In the genomic region with DNA sequence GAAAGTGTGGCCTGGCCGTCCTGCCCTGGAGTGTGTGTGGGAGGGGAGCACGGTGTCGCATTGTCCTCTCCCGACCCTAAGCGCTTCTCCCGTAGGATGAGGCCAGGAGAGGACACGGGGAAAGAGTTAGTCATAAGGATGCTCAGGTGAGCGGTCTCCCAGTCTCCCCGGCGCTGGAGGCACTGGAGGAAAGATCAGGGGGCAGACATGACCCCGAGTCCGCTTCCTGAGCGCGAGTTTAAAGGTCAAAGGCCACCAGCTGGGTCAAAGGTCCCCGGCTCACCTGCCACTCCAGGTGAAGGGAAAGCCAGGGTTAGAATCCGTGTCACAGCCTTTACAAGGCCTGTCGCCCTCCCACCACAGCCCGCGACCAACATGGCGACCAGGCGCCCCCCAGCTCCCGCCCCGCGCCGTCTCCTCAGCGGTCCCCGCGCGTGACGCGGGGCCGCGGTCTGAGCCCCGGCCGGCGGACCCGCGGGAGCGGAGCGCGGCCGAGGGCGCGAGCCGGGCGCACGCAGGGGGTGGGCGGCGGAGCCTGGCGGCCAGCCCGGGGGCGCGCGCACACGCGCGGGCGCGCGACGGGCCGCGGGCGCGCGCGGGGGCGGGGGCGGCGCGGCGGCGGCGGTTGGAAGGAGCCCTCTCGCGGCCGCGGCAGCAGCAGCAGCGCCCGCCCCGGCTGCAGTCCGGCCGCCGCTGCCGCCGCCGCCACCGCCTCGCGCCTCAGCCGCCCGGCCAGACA, we compare ENCODE assay signal across 8 mouse cellular contexts. TPM values are rescaled to one million over a fixed set of nuclear protein-coding genes. Genes with fewer than 3 reads are reported as not detected.
A peak's percentile ranks its signal among the peaks of the same experiment; 100 is the strongest.
DNase-seq lines count a peak whose midpoint lies in the region; ATAC-seq lines count a peak whose summit lies in the region.

A gene (plus strand): TSS at position 594 of the 739 bp plus-strand sequence.

- peak; percentile 74 for DNase-seq in R1 (ENCODE audit: low read depth, low spot score)
- peak; percentile 81 to 83 for DNase-seq in cerebellum, postnatal 14 days
- DNase-seq in frontal cortex, postnatal 36 days (ENCODE audit: low spot score in 2 of 2): peak; percentile 61 to 63
- peak; percentile 75 for DNase-seq in hindbrain, embryonic 14.5 days (ENCODE audit: low spot score)
- DNase-seq in left cerebral cortex, adult 8-10 months (ENCODE audit: low spot score in 2 of 2): peak; percentile 65
- DNase-seq in right cerebral cortex, adult 2 months (ENCODE audit: low spot score in 2 of 2): peak; percentile 64
- peak; percentile 80 for DNase-seq in yolk sac, embryonic 10.5 days (ENCODE audit: low spot score)

- ATAC-seq in hindbrain, embryonic 14.5 days (ENCODE audit: low FRiP score): peak; percentile 91
- ATAC-seq in megakaryocyte, adult 5-6 weeks (ENCODE audit: poor library complexity, severe bottlenecking): peak; percentile 79

- H3K27ac ChIP-seq in hindbrain, embryonic 14.5 days: peak within 1 kb of the TSS; percentile 92

- no peaks in the 10 kb centered on the region for H3K36me3 ChIP-seq in hindbrain, embryonic 14.5 days (replicated peaks; ENCODE audit: control insufficient read depth, insufficient read depth)

- H3K9ac ChIP-seq in hindbrain, embryonic 14.5 days: peak within 1 kb of the TSS; percentile 86

- WGBS in hindbrain, embryonic 14.5 days: under 1% methylated on average over 59 of the region's 92 CpGs

- H3K27me3 ChIP-seq in hindbrain, embryonic 14.5 days (ENCODE audit: control insufficient read depth, insufficient read depth, low read length): peaks cover 6% of the 10 kb centered on the region

- H3K4me2 ChIP-seq in hindbrain, embryonic 14.5 days (replicated peaks): peak within 1 kb of the TSS; percentile 69

- H3K9me3 ChIP-seq in hindbrain, embryonic 14.5 days (ENCODE audit: control insufficient read depth, low read length): no peaks in the 10 kb centered on the region

- H3K4me1 ChIP-seq in hindbrain, embryonic 14.5 days (replicated peaks; ENCODE audit: control insufficient read depth, insufficient read depth, low read length): peaks cover 14% of the 10 kb centered on the region; the same call in 1 of the 2 replicates

- peak within 1 kb of the TSS; percentile 84 for H3K4me3 ChIP-seq in hindbrain, embryonic 14.5 days (replicated peaks; ENCODE audit: low read length)

RNA-seq across cellular contexts. Expression of the gene that starts here (rescaled TPM):
- 17.7 TPM in 2 replicates for polyA plus RNA-seq in hindbrain, embryonic 14.5 days (2014; fragmentation: Nextera tagmentation; extraction: Ambion mirVana)
- total RNA-seq in left cerebral cortex, adult 8-10 months (2022): 10 to 100 TPM; 15.9 to 18.4 (median 17.6) TPM
- total RNA-seq in megakaryocyte, adult 5-6 weeks (2015): 0.87 and 1.0 TPM in 2 replicates
- total RNA-seq in megakaryocyte, adult 5-6 weeks (2017): 0.61 and 0.70 TPM in 2 replicates

Comparison
In these comparisons a context has a peak if more than half of its experiments do, and no peak if none do; other contexts are left out.
1. Peak in every context shown above with its lines: DNase-seq, ATAC-seq, H3K4me3 ChIP-seq and H3K27ac ChIP-seq.
2. RNA of the gene that starts here (total RNA-seq): 15.9 to 18.4 TPM in left cerebral cortex, adult 8-10 months; 0.61 to 1.0 TPM in megakaryocyte, adult 5-6 weeks; every median in the first group is over 4 times any median in the second.